8 mouse cellular contexts compared by ENCODE assay signal in the genomic region with DNA sequence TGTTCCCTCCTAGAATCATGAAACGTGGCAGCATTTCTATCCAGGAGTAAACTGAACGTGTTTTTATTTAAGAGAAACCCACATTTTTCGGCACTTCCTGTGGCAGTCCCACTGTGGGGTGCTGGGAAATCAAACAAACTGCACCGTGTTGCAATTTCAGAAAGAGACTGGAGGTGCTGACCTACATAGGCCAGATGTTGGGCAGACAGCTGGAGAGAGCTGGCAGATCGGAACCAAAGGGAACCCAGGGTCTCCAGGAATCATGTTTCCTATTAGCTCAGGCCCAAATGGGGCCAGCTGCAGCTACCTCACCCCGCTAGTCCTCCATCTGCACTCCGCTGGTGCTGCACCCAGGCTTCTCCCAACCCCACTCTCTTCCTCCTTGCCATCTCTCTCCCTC. TPM values are rescaled to one million over a fixed set of nuclear protein-coding genes. Genes with fewer than 3 reads are reported as not detected.
A peak's percentile ranks its signal among the peaks of the same experiment; 100 is the strongest.
DNase-seq lines count a peak whose midpoint lies in the region; ATAC-seq and TF ChIP-seq lines count a peak whose summit lies in the region.

No protein-coding gene starts in this region.

- no peaks in the 10 kb centered on the region for H3K36me3 ChIP-seq in liver, postnatal 0 days (replicated peaks; ENCODE audit: insufficient read depth, low read length)
- H3K36me3 ChIP-seq in liver, embryonic 12.5 days: no peaks in the 10 kb centered on the region
- H3K36me3 ChIP-seq in limb, embryonic 14.5 days (ENCODE audit: control insufficient read depth, insufficient read depth, low read length): peaks cover 3% of the 10 kb centered on the region; the same call in 1 of the 2 replicates
- H3K36me3 ChIP-seq in stomach, postnatal 0 days (ENCODE audit: control insufficient read depth, insufficient read depth, low read length): no peaks in the 10 kb centered on the region

- no peak for TF ChIP-seq CTCF in liver, postnatal 0 days (IDR thresholded peaks at IDR 0.05; ENCODE audit: low read depth)
- no peak for TF ChIP-seq CTCF in stomach, postnatal 0 days (IDR thresholded peaks at IDR 0.05; ENCODE audit: low read depth)

- DNase-seq in liver, postnatal 0 days: no peak
- DNase-seq in gastrocnemius, postnatal 25 days: peak; percentile 64
- DNase-seq in limb, embryonic 14.5 days (ENCODE audit: low spot score): peak; percentile 53
- DNase-seq in stomach, postnatal 0 days (ENCODE audit: low spot score): no peak
- no peak for DNase-seq in embryo, embryonic 9.5 days (ENCODE audit: extremely low spot score)
- no peak for DNase-seq in spleen, postnatal 10 days (ENCODE audit: low spot score in 2 of 2)

- ATAC-seq in liver, postnatal 0 days: peak; percentile 57
- no peak for ATAC-seq in liver, embryonic 12.5 days
- ATAC-seq in limb, embryonic 14.5 days (ENCODE audit: low FRiP score, low read depth): peak; percentile 70
- ATAC-seq in stomach, postnatal 0 days (ENCODE audit: low FRiP score, low TSS enrichment): no peak
- no peak for ATAC-seq in inflammation-experienced regulatory T-cells, adult 6 months

- 55% methylated on average over 7 of the region's 7 CpGs for WGBS in liver, postnatal 0 days (ENCODE audit: insufficient replicate concordance)
- WGBS in liver, embryonic 12.5 days (ENCODE audit: insufficient replicate concordance): 62% methylated on average over 7 of the region's 7 CpGs
- WGBS in limb, embryonic 14.5 days: 21% methylated on average over 7 of the region's 7 CpGs
- 68% methylated on average over 7 of the region's 7 CpGs for WGBS in stomach, postnatal 0 days

- H3K9ac ChIP-seq in liver, postnatal 0 days (replicated peaks): no peak overlapping the region
- no peak overlapping the region for H3K9ac ChIP-seq in liver, embryonic 12.5 days
- 0 out of 2 replicates have a peak overlapping the region, but pooled peaks have one; percentile 8 for H3K9ac ChIP-seq in limb, embryonic 14.5 days (ENCODE audit: low read depth, low read length, severe bottlenecking)
- no peak overlapping the region for H3K9ac ChIP-seq in stomach, postnatal 0 days (ENCODE audit: low read length)

- H3K27ac ChIP-seq in liver, postnatal 0 days (ENCODE audit: low read depth): no peak overlapping the region
- H3K27ac ChIP-seq in liver, embryonic 12.5 days: no peak overlapping the region
- H3K27ac ChIP-seq in limb, embryonic 14.5 days (replicated peaks; ENCODE audit: low read depth, low read length): peak overlapping the region; percentile 76
- peak overlapping the region; percentile 56; the same call in 1 of the 2 replicates for H3K27ac ChIP-seq in stomach, postnatal 0 days (replicated peaks)

- no peak overlapping the region for H3K4me3 ChIP-seq in liver, postnatal 0 days (ENCODE audit: low read depth, low read length)
- no peak overlapping the region for H3K4me3 ChIP-seq in liver, embryonic 12.5 days
- H3K4me3 ChIP-seq in limb, embryonic 14.5 days (replicated peaks; ENCODE audit: low read length): no peak overlapping the region
- H3K4me3 ChIP-seq in stomach, postnatal 0 days (ENCODE audit: low read depth, low read length): no peak overlapping the region

- no peak for TF ChIP-seq EP300 in liver, postnatal 0 days (IDR thresholded peaks at IDR 0.05; ENCODE audit: low read depth)
- TF ChIP-seq EP300 in stomach, postnatal 0 days (optimal IDR thresholded peaks at IDR 0.05): no peak

- H3K4me1 ChIP-seq in liver, postnatal 0 days (ENCODE audit: insufficient read depth): no peaks in the 10 kb centered on the region
- H3K4me1 ChIP-seq in liver, embryonic 12.5 days: peaks cover 13% of the 10 kb centered on the region
- peaks cover 34% of the 10 kb centered on the region for H3K4me1 ChIP-seq in limb, embryonic 14.5 days (ENCODE audit: control insufficient read depth, insufficient read depth, low read length)
- peaks cover 17% of the 10 kb centered on the region; the same call in 1 of the 2 replicates for H3K4me1 ChIP-seq in stomach, postnatal 0 days (replicated peaks; ENCODE audit: control insufficient read depth, insufficient read depth)

- TF ChIP-seq POLR2A in limb, embryonic 14.5 days (IDR thresholded peaks at IDR 0.05; ENCODE audit: borderline replicate concordance, extremely low read depth, insufficient read depth, insufficient read length): no peak

- H3K4me2 ChIP-seq in liver, postnatal 0 days (ENCODE audit: low read depth, low read length): no peak overlapping the region
- no peak overlapping the region for H3K4me2 ChIP-seq in liver, embryonic 12.5 days
- no peak overlapping the region for H3K4me2 ChIP-seq in limb, embryonic 14.5 days (replicated peaks; ENCODE audit: low read depth, low read length, severe bottlenecking)
- H3K4me2 ChIP-seq in stomach, postnatal 0 days (replicated peaks; ENCODE audit: low read depth): no peak overlapping the region

- no peaks in the 10 kb centered on the region for H3K9me3 ChIP-seq in liver, postnatal 0 days (ENCODE audit: low read length)
- H3K9me3 ChIP-seq in liver, embryonic 12.5 days (replicated peaks): no peaks in the 10 kb centered on the region
- H3K9me3 ChIP-seq in limb, embryonic 14.5 days (ENCODE audit: control insufficient read depth, low read length): no peaks in the 10 kb centered on the region
- H3K9me3 ChIP-seq in stomach, postnatal 0 days (ENCODE audit: control insufficient read depth, low read length): no peaks in the 10 kb centered on the region

- H3K27me3 ChIP-seq in liver, postnatal 0 days (ENCODE audit: insufficient read depth, low read length): no peaks in the 10 kb centered on the region
- H3K27me3 ChIP-seq in liver, embryonic 12.5 days (replicated peaks): no peaks in the 10 kb centered on the region
- H3K27me3 ChIP-seq in limb, embryonic 14.5 days (ENCODE audit: control insufficient read depth, insufficient read depth, low read length): no peaks in the 10 kb centered on the region
- no peaks in the 10 kb centered on the region for H3K27me3 ChIP-seq in stomach, postnatal 0 days (ENCODE audit: control insufficient read depth, insufficient read depth, low read length)

RNA-seq across cellular contexts. Expression of a gene that starts 16.8 kb away (rescaled TPM):
- 0.49 and 0.79 TPM in 2 replicates for polyA plus RNA-seq in liver, postnatal 0 days (2015; fragmentation: Nextera tagmentation; extraction: Ambion mirVana)
- 2.6 and 3.1 TPM in 2 replicates for polyA plus RNA-seq in liver, embryonic 12.5 days (2016; fragmentation: Nextera tagmentation; extraction: Ambion mirVana)
- 1 to 10 TPM; 4.4 to 7.1 TPM for total RNA-seq in gastrocnemius, postnatal 25 days (2021)
- 44.3 and 52.8 TPM in 2 replicates for polyA plus RNA-seq in limb, embryonic 14.5 days (2012; rRNA removed)
- 31.5 and 31.8 TPM in 2 replicates for polyA plus RNA-seq in limb, embryonic 14.5 days (2014; fragmentation: Nextera tagmentation; extraction: Ambion mirVana)
- 4.8 and 5.0 TPM in 2 replicates for polyA plus RNA-seq in stomach, postnatal 0 days (2015; fragmentation: Nextera tagmentation; extraction: Ambion mirVana)
- not detected for polyA plus RNA-seq in inflammation-experienced regulatory T-cells, adult 6 months (2017; shearing (Covaris generic))

Comparison
In these comparisons a context has a peak if more than half of its experiments do, and no peak if none do; other contexts are left out.
1. ATAC-seq: peak in liver, postnatal 0 days (single experiment) and limb, embryonic 14.5 days (single experiment); none in liver, embryonic 12.5 days (single experiment), stomach, postnatal 0 days (single experiment) and inflammation-experienced regulatory T-cells, adult 6 months (single experiment).
2. DNase-seq: peak in gastrocnemius, postnatal 25 days (single experiment) and limb, embryonic 14.5 days (single experiment); none in liver, postnatal 0 days (single experiment), stomach, postnatal 0 days (single experiment), embryo, embryonic 9.5 days (single experiment) and spleen, postnatal 10 days (0 of 2).
3. H3K27ac ChIP-seq: peak in limb, embryonic 14.5 days (single experiment) and stomach, postnatal 0 days (single experiment); none in liver, postnatal 0 days (single experiment) and liver, embryonic 12.5 days (single experiment).